Mouse (Mus musculus) midbrain, embryonic 16.5 days (tissue): ENCODE measurements around the gene Unc119b. TPM values are rescaled to one million over a fixed set of nuclear protein-coding genes. Genes with fewer than 3 reads are reported as not detected.
A peak's percentile ranks its signal among the peaks of the same experiment; 100 is the strongest.

Experiments
- ATAC-seq: fragments of 200-750 bp; cut with Nextera tagmentation; 2 replicates; pipeline ENCODE4 v1.8.0; 2017; ENCODE audit warnings: moderate TSS enrichment
- H3K27ac ChIP-seq: fragments of 300-500 bp; sonication (generic); 2 replicates; pipeline ENCODE4 v1.5.1; 2014; ENCODE audit warnings: mild to moderate bottlenecking, low read length, mixed read lengths
- H3K27me3 ChIP-seq: fragments of 300-500 bp; sonication (generic); 2 replicates; pipeline ENCODE4 v1.6.1; 2014; ENCODE audit warnings: low read depth, low read length, mixed read lengths; ENCODE audit not compliant: control insufficient read depth, insufficient read depth
- H3K36me3 ChIP-seq: fragments of 300-500 bp; sonication (generic); 2 replicates; pipeline ENCODE4 v1.6.1; 2014; ENCODE audit warnings: mild to moderate bottlenecking, low read length, moderate library complexity, mixed read lengths; ENCODE audit not compliant: control insufficient read depth, insufficient read depth
- H3K4me1 ChIP-seq: fragments of 300-500 bp; sonication (generic); 2 replicates; pipeline ENCODE4 v1.6.1; 2014; ENCODE audit warnings: mild to moderate bottlenecking, low read length, mixed read lengths; ENCODE audit not compliant: control insufficient read depth, insufficient read depth
- H3K4me2 ChIP-seq: fragments of 300-500 bp; sonication (generic); 2 replicates; pipeline ENCODE4 v1.6.1; 2014; ENCODE audit warnings: mild to moderate bottlenecking, low read length, mixed read lengths
- H3K4me3 ChIP-seq: fragments of 300-500 bp; sonication (generic); 2 replicates; pipeline ENCODE4 v1.5.1; 2014; ENCODE audit warnings: low read depth, mild to moderate bottlenecking, low read length, moderate library complexity, mixed read lengths
- H3K9ac ChIP-seq: fragments of 300-500 bp; sonication (generic); 2 replicates; pipeline ENCODE4 v1.6.1; 2014; ENCODE audit warnings: low read depth, low read length, mixed read lengths
- H3K9me3 ChIP-seq: fragments of 300-500 bp; sonication (generic); replicated peaks from 2 replicates; pipeline ENCODE4 v1.6.1; 2014; ENCODE audit warnings: mild to moderate bottlenecking, low read length, mixed read lengths; ENCODE audit not compliant: control insufficient read depth, poor library complexity, severe bottlenecking
- WGBS: fragments of 180-500 bp; shearing (Covaris S2); extraction: QIAGEN DNeasy Blood & Tissue Kit; methylation state at CpG from one replicate; pipeline ENCODE4 v1.1.7; 2014; 5-methylcytosine and 5-hydroxymethylcytosine counted together
- polyA plus RNA-seq: library from polyadenylated mRNA; unstranded; fragments of >200 nt; fragmentation: Nextera tagmentation; extraction: Ambion mirVana; gene quantifications from 2 replicates; pipeline ENCODE4 v1.2.1, GENCODE M21; 2015

The Unc119b gene
- polyA plus RNA-seq, 1 experiment from 2014 or later, result 27.7 TPM

- Histone ChIP-seq H3K27me3 (no peaks in the 10 kb centered on the region), H3K4me2 (no peak overlapping the region), H3K4me3 (no peak overlapping the region), H3K9ac (no peak overlapping the region), H3K36me3 (peaks cover 37% of the 10 kb centered on the region), H3K4me1 (no peaks in the 10 kb centered on the region; the same call in 1 of the 2 replicates), H3K27ac (no peak overlapping the region), H3K9me3 (no peaks in the 10 kb centered on the region)
- WGBS, result 84% methylated on average over 6 of the region's 6 CpGs
- no peak for ATAC-seq
Measured at GRCm38 (mm10) chr5:115145976-115146746, 11.4 kb upstream of the Unc119b start.

DNA sequence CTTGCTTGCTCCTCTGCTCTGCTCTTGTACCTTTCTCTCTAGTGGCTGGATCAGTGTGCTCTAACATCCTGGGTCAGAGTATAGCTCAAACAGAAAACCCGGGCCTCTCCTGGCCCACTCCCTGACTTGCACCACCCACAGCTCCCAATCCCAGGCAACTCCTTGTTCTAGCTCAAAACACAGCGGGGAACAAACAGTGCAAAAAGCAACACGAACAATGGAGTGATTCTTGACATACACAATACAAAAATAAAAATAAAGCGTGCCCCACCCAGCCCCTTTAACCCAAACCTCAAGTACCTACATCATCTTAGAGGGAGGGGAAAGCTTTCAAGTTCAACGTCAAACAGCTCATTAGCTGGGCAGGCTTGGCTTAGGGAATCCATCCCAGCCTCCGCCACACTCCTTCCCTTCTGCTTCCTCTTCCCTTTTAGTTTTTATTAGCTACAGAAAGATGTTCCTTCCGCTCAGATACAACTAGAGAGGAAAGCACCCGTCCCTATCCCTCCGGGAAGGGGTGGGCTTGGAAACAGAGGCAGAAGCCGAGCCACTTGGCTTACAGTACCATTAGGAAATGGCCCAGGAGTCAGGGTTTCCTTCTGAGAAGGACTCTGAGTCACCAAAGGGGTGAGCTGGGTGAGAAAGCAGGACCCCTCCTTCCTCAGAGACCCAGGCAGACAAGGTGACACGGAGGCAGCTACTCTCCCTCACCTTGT is 10.6 kb upstream of the Unc119b start:
- peaks cover 33% of the 10 kb centered on the region for H3K36me3 ChIP-seq
- H3K9ac ChIP-seq, result no peak overlapping the region
- H3K4me3 ChIP-seq, result no peak overlapping the region
- no peak overlapping the region for H3K27ac ChIP-seq
- H3K27me3 ChIP-seq, result no peaks in the 10 kb centered on the region
- ATAC-seq, result no peak
- 79% methylated on average over 11 of the region's 11 CpGs for WGBS
- H3K9me3 ChIP-seq, result no peaks in the 10 kb centered on the region
- no peaks in the 10 kb centered on the region; the same call in 1 of the 2 replicates for H3K4me1 ChIP-seq
- H3K4me2 ChIP-seq, result no peak overlapping the region

DNA sequence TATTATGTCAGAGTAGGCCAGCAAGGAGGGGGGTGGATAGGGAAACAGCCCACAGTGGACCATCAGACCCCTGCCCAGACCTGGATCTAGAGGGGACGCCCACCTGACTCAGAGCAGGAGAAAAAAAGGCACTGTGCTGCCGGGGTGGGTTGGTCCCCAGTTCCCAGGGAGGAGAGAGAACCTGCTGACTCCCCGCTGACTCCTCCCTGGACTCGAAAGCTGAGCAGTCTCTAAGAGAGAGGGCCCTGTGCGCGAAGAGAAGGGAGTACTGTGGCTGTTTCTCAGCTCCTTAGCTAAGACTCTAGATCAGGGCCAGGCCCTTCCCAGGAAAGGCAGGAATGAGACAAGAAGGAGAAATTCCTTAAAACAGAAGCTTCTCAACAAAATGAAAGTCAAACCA is 9.7 kb upstream of the Unc119b start:
- H3K27me3 ChIP-seq, result no peaks in the 10 kb centered on the region
- no peak for ATAC-seq
- no peak overlapping the region for H3K9ac ChIP-seq
- no peaks in the 10 kb centered on the region; the same call in 1 of the 2 replicates for H3K4me1 ChIP-seq
- no peak overlapping the region for H3K27ac ChIP-seq
- no peaks in the 10 kb centered on the region for H3K9me3 ChIP-seq
- no peak overlapping the region for H3K4me3 ChIP-seq
- 78% methylated on average over 6 of the region's 6 CpGs for WGBS
- H3K4me2 ChIP-seq, result no peak overlapping the region
- peaks cover 23% of the 10 kb centered on the region for H3K36me3 ChIP-seq

DNA sequence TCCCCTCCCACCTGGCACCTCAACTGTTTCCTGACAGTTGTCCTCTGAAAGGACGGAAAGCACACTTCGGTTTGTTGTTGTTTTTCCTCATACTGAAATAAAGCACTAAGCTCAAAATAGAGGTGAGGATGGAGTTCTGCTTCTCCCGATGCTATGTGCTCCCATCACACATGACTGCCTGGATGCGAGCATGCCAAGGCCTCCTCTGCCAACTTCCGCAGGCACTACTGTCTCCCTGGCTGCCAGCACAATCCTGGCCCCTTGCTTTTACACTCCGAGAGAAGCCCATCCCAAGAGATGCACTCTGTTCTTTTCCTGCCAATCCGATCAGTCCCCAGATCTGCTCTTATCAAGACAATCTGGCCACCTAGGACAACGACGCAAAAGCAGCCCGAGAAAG is 8.8 kb upstream of the Unc119b start:
- no peaks in the 10 kb centered on the region for H3K9me3 ChIP-seq
- 0 out of 2 replicates have a peak, but pooled peaks have one; percentile 56 for ATAC-seq
- peaks cover 19% of the 10 kb centered on the region for H3K36me3 ChIP-seq
- 77% methylated on average over 10 of the region's 10 CpGs for WGBS
- H3K4me1 ChIP-seq, result no peaks in the 10 kb centered on the region; the same call in 1 of the 2 replicates
- H3K27me3 ChIP-seq, result no peaks in the 10 kb centered on the region
- H3K4me2 ChIP-seq, result no peak overlapping the region
- H3K9ac ChIP-seq, result no peak overlapping the region
- H3K27ac ChIP-seq, result no peak overlapping the region
- H3K4me3 ChIP-seq, result no peak overlapping the region

DNA sequence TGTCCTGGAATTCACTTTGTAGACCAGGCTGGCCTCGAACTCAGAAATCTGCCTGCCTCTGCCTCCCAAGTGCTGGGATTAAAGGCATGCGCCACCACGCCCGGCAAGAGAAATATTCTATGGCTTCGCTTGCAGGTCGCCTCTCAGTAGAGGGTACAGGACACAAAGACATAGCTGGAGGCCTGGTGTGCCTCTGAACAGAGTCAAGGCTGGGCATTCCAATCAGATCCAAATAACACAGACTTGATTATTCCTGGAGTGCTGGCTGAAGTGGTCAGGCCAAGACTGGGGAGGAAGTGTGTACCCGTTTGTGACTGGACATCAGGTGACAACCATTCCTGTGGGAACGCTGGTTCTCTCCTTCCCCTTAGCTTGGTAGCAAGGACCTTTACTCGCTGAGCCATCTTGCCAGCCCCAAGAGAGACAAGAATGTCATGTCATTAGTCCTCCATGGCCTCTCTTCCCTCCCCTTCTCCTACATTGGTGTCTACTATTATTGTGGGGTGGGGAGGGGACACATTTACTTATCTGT is 7.5 kb upstream of the Unc119b start:
- H3K9ac ChIP-seq, result no peak overlapping the region
- WGBS, result 87% methylated on average over 9 of the region's 9 CpGs
- ATAC-seq, result no peak

DNA sequence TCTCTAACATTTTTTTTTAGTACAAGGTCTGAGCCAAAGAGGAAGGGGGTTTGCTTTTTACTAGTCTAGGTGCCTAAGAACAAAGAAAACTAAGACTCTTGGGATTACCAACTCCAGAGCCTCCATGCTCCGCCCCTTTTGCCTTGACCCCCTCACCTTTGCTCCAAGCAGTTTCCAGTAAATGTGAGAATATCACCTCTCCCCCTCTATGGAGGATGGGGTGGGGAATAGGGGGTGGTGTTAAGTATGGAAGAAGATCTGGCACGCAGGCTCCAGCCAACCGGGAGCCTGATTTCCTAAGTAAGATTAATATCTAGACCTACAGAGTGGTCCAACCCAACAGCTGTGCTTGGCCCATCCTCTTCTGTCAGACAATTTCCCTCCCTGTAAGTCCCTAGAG is 6.0 kb upstream of the Unc119b start:
- Histone ChIP-seq H3K9me3 (no peaks in the 10 kb centered on the region), H3K27me3 (no peaks in the 10 kb centered on the region), H3K4me3 (no peak overlapping the region), H3K27ac (no peak overlapping the region), H3K4me2 (no peak overlapping the region), H3K4me1 (no peaks in the 10 kb centered on the region; the same call in 1 of the 2 replicates), H3K9ac (no peak overlapping the region), H3K36me3 (peaks cover 3% of the 10 kb centered on the region; the same call in 1 of the 2 replicates)
- 73% methylated on average over 3 of the region's 3 CpGs for WGBS
- ATAC-seq, result no peak

More for the DNA sequence above, 7.5 kb upstream of the Unc119b start:
- peaks cover 10% of the 10 kb centered on the region for H3K36me3 ChIP-seq
- no peaks in the 10 kb centered on the region for H3K9me3 ChIP-seq
- no peak overlapping the region for H3K27ac ChIP-seq
- H3K4me2 ChIP-seq, result no peak overlapping the region
- H3K27me3 ChIP-seq, result no peaks in the 10 kb centered on the region
- no peak overlapping the region for H3K4me3 ChIP-seq
- H3K4me1 ChIP-seq, result no peaks in the 10 kb centered on the region; the same call in 1 of the 2 replicates

DNA sequence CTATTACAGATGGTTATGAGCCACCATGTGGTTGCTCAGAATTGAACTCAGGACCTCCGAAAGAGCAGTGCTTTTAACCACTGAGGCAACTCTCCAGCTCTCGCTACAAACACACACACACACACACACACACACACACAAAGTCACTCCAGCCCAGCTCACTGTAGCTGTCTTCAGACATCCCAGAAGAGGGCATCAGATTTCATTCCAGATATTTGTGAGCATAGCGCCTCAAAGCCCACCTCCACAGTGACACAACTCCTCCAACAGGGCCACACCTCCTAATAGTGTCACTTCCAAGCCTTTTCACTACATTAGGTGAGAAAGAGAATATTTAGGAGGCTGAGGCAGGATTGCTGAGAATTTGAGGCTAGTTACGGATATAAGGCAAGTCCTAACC is 4.3 kb upstream of the Unc119b start:
- H3K27me3 ChIP-seq, result no peaks in the 10 kb centered on the region
- no peak overlapping the region for H3K4me3 ChIP-seq
- WGBS, result 74% methylated on average over 4 of the region's 4 CpGs
- no peak for ATAC-seq
- no peak overlapping the region for H3K4me2 ChIP-seq
- H3K27ac ChIP-seq, result no peak overlapping the region
- H3K9ac ChIP-seq, result no peak overlapping the region
- H3K9me3 ChIP-seq, result no peaks in the 10 kb centered on the region
- peaks cover under 1% of the 10 kb centered on the region; the same call in 1 of the 2 replicates for H3K36me3 ChIP-seq
- H3K4me1 ChIP-seq, result no peaks in the 10 kb centered on the region; the same call in 1 of the 2 replicates

GRCm38 (mm10) chr5:115133358-115134066 is 1.3 kb downstream of the Unc119b start:
- no peaks in the 10 kb centered on the region for H3K9me3 ChIP-seq
- H3K4me2 ChIP-seq, result peak overlapping the region; percentile 62
- no peak for ATAC-seq
- peaks cover 18% of the 10 kb centered on the region for H3K4me1 ChIP-seq
- H3K27me3 ChIP-seq, result no peaks in the 10 kb centered on the region
- 56% methylated on average over 6 of the region's 6 CpGs for WGBS
- H3K36me3 ChIP-seq, result no peaks in the 10 kb centered on the region
- H3K27ac ChIP-seq, result no peak overlapping the region
- peak overlapping the region; percentile 79 for H3K4me3 ChIP-seq
- H3K9ac ChIP-seq, result peak overlapping the region; percentile 89
